Mouse (Mus musculus) spleen, adult 2 months (tissue): ENCODE data around the gene Hist1h2bf. TPM values are rescaled to one million over a fixed set of nuclear protein-coding genes. Genes with fewer than 3 reads are reported as not detected.
"Not testable (repeated sequence)": the region's sequence is repeated elsewhere in the genome, so short reads cannot be mapped to it uniquely, and the experiment has no call there.

ENCODE experiments used
- DNase-seq, 2 experiments: peaks; one replicate each; pipeline versions ENCODE4 v3.0.0 to v3.0.0-alpha.2; 2012 to 2021; ENCODE audit warnings: low spot score in 2 of 2, low read depth in 1 of 2
- H3K27ac ChIP-seq: fragments of 200-500 bp; 2 replicates; pipeline ENCODE4 v1.5.1; 2012; ENCODE audit warnings: low read length, inconsistent platforms; ENCODE audit not compliant: insufficient read depth
- H3K27me3 ChIP-seq: fragments of 200-500 bp; 2 replicates; pipeline ENCODE4 v1.6.1; 2012; ENCODE audit warnings: mild to moderate bottlenecking, moderate library complexity, low read length, inconsistent platforms; ENCODE audit not compliant: control insufficient read depth, insufficient read depth
- H3K36me3 ChIP-seq: fragments of 200-500 bp; 2 replicates; pipeline ENCODE4 v1.6.1; 2012; ENCODE audit warnings: mild to moderate bottlenecking, low read length, inconsistent platforms; ENCODE audit not compliant: control insufficient read depth, insufficient read depth
- H3K4me1 ChIP-seq: fragments of 200-500 bp; 2 replicates; pipeline ENCODE4 v1.6.1; 2011; ENCODE audit warnings: inconsistent platforms; ENCODE audit not compliant: control insufficient read depth, insufficient read depth, insufficient read length
- H3K4me3 ChIP-seq: fragments of 200-500 bp; 2 replicates; pipeline ENCODE4 v1.5.1; 2011; ENCODE audit warnings: mild to moderate bottlenecking, inconsistent platforms; ENCODE audit not compliant: insufficient read depth, insufficient read length; ENCODE audit errors: extremely low read depth
- CTCF ChIP-seq: fragments of 200-500 bp; IDR thresholded peaks from 2 replicates; pipeline ENCODE4 v1.5.1; 2011; ENCODE audit warnings: mild to moderate bottlenecking, inconsistent platforms; ENCODE audit not compliant: insufficient read depth, insufficient read length, insufficient replicate concordance; ENCODE audit errors: extremely low read depth
- POLR2A ChIP-seq: fragments of 200-500 bp; IDR thresholded peaks from 2 replicates; pipeline ENCODE4 v1.6.1; 2011; ENCODE audit warnings: low read depth, low read length, inconsistent platforms
- WGBS: fragments of 180-500 bp; shearing (Covaris S2); methylation state at CpG from one replicate; pipeline ENCODE4 v1.1.7; 2018; 5-methylcytosine and 5-hydroxymethylcytosine counted together
- polyA plus RNA-seq: library from polyadenylated mRNA; depleted of rRNA; stranded (reverse); fragments of >200 nt; gene quantifications from 2 replicates; pipeline ENCODE4 v1.2.3, GENCODE M21; 2012; rRNA removed

Gene Hist1h2bf
- polyA plus RNA-seq = 26.2 and 28.3 TPM in 2 replicates

DNA sequence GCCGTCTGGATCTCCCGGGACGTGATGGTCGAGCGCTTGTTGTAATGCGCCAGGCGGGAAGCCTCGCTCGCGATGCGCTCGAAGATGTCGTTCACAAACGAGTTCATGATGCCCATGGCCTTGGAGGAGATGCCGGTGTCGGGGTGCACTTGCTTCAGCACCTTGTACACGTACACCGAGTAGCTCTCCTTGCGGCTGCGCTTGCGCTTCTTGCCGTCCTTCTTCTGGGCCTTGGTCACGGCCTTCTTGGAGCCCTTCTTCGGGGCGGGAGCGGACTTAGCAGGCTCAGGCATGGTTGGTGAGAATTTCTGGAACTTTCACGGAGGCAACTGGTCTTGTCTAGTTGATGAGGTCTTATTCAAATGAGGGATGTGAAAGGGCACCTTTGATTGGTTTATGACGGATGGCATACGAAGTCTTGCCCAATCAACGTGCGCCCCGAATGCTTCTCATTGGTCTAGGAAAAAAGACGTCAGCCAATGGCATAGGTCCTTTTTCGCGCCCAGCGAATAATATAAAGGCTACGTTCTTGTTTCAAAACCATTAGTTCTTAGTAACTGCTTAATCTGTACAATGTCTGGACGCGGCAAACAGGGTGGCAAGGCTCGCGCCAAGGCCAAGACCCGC lies at the start of gene Hist1h2bf, which contains the start of gene Hist1h2ad:
Gene Hist1h2bf (minus strand): TSS at position 299 of the 627 bp plus-strand sequence.
Gene Hist1h2ad (plus strand): TSS at position 484 of the 627 bp plus-strand sequence.
- not testable (repeated sequence) for H3K27me3 ChIP-seq, H3K36me3 ChIP-seq, H3K4me1 ChIP-seq
- peak within 1 kb of the TSS; percentile 95 for H3K27ac ChIP-seq
- DNase-seq = peak; percentile 86 to 97
- peak within 1 kb of the TSS; percentile 56 for H3K4me3 ChIP-seq
- under 1% methylated on average over 42 of the region's 42 CpGs for WGBS

- WGBS = 21% methylated on average over 7 of the region's 7 CpGs
- DNase-seq = no peak
- H3K4me1 ChIP-seq = peaks cover 2% of the 10 kb centered on the region; the same call in 1 of the 2 replicates
- TF ChIP-seq POLR2A (no peak), CTCF (no peak)
- no peak overlapping the region for H3K4me3 ChIP-seq
- H3K27ac ChIP-seq = peak overlapping the region; percentile 64
- H3K27me3 ChIP-seq = no peaks in the 10 kb centered on the region
- H3K36me3 ChIP-seq = no peaks in the 10 kb centered on the region
Measured at GRCm38 (mm10) chr13:23622861-23623450, 49.0 kb upstream of the Hist1h2bf start.

DNA sequence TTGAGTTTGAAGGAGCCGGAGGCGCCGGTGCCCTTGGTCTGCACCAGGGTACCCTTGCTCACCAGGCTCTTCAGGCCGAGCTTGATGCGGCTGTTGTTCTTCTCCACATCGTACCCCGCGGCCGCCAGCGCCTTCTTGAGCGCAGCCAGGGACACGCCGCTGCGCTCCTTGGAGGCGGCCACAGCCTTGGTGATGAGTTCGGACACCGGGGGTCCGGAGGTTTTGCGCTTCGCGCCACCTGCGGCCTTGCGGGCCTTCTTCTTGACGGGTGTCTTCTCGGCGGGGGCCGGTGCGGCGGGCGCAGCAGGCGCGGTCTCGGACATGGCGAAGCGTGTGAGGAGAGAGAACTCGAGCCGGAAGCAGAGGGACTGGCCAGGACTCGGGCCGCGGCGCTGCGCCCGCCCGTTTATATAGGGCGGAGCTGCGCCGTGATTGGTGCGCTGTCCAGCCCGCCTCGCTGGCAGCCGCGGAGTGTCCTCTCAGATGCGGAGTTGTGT lies 48.2 kb upstream of the Hist1h2bf start, which contains the start of gene Hist1h1e:
Gene Hist1h1e (minus strand): TSS at position 384 of the 497 bp plus-strand sequence.
- peak; percentile 74 to 88 for DNase-seq
- WGBS = under 1% methylated on average over 53 of the region's 53 CpGs
- H3K4me1 ChIP-seq, H3K27me3 ChIP-seq, H3K36me3 ChIP-seq: not testable (repeated sequence)
- TF ChIP-seq POLR2A = peak; percentile 96
- H3K27ac ChIP-seq = peak within 1 kb of the TSS; percentile 85
- H3K4me3 ChIP-seq = peak within 1 kb of the TSS; percentile 58

DNA sequence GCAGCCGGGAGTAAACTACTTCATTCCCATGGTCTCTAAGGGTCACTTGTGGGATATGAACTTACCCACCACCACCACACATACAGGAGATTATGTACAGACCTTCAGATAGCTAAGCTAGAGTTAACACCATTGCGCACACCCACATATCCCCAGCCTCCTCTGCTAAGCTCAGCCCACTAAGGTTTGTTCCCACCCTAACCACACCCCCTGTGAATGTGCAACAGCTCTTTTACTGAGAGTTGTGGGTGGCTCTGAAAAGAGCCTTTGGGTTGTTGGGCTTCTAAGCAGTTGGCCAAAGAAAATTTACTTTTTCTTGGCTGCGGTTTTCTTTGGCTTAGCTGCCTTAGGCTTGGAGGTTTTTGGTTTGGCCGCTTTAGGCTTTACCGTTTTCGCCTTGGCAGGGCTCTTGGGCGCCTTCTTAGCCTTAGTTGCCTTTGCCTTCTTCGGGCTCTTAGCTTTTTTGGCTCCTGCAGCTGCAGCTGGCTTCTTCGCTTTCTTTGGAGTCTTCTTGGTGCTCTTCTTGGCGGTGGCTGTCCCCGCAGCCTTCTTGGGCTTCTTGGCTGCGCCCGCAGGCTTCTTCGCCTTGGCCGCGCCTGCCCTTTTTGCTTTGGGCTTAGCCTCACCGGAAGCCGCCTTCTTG lies 47.7 kb upstream of the Hist1h2bf start:
- Histone ChIP-seq H3K4me3 (peak overlapping the region; percentile 58), H3K36me3 (no peaks in the 10 kb centered on the region), H3K27ac (peak overlapping the region; percentile 85), H3K27me3 (no peaks in the 10 kb centered on the region), H3K4me1 (peaks cover 2% of the 10 kb centered on the region; the same call in 1 of the 2 replicates)
- peak; percentile 70 to 82 for DNase-seq
- WGBS = under 1% methylated on average over 18 of the region's 18 CpGs
- no peak; the same call in 1 of the 2 replicates for TF ChIP-seq POLR2A
- TF ChIP-seq CTCF = no peak

GRCm38 (mm10) chr13:23620733-23621531 lies 46.9 kb upstream of the Hist1h2bf start, which contains the start of gene Hist1h2be:
TSS of gene Hist1h2be (minus strand) at chr13:23621124.
- Histone ChIP-seq H3K27ac (peak within 1 kb of the TSS; percentile 95), H3K36me3 (no peaks in the 10 kb centered on the region), H3K4me1 (peaks cover 2% of the 10 kb centered on the region; the same call in 1 of the 2 replicates), H3K4me3 (peak within 1 kb of the TSS; percentile 65), H3K27me3 (no peaks in the 10 kb centered on the region)
- DNase-seq = peak; percentile 37 to 90
- TF ChIP-seq POLR2A = no peak; the same call in 1 of the 2 replicates
- no peak for TF ChIP-seq CTCF
- WGBS = under 1% methylated on average over 27 of the region's 27 CpGs

- H3K27ac ChIP-seq = peak overlapping the region; percentile 95
- 25% methylated on average over 12 of the region's 12 CpGs for WGBS
- no peak for DNase-seq
- peak overlapping the region; percentile 65; the same call in 1 of the 2 replicates for H3K4me3 ChIP-seq
- no peaks in the 10 kb centered on the region for H3K27me3 ChIP-seq
- TF ChIP-seq POLR2A (no peak), CTCF (no peak)
- peaks cover 2% of the 10 kb centered on the region; the same call in 1 of the 2 replicates for H3K4me1 ChIP-seq
- H3K36me3 ChIP-seq = no peaks in the 10 kb centered on the region
Measured at GRCm38 (mm10) chr13:23620056-23620732, 46.2 kb upstream of the Hist1h2bf start.
